Mouse (Mus musculus) megakaryocyte, embryonic 14.5 days (primary cell): ENCODE measurements at regions not wholly inside any gene's neighbourhood (a gene's known extent, or its start where the extent isn't known, plus 50 kb on each side); places are given as distances from the start of the nearest gene placed in this dataset.

Experiments used
- H3K27me3 ChIP-seq: replicated peaks from 2 replicates; pipeline ENCODE3; 2012; ENCODE audit warnings: inconsistent platforms
- H3K36me3 ChIP-seq: replicated peaks from 2 replicates; pipeline ENCODE3; 2012; ENCODE audit warnings: low read length, inconsistent platforms, mixed read lengths
- H3K4me1 ChIP-seq: 2 replicates; pipeline ENCODE4 v1.6.1; 2012; ENCODE audit warnings: inconsistent platforms
- H3K4me3 ChIP-seq: replicated peaks from 2 replicates; pipeline ENCODE3; 2012; ENCODE audit warnings: moderate library complexity, mild to moderate bottlenecking, inconsistent platforms
- H3K9me3 ChIP-seq: 2 replicates; pipeline ENCODE4 v1.6.1; 2012; ENCODE audit warnings: inconsistent platforms
- FLI1 ChIP-seq: IDR thresholded peaks from 2 replicates; pipeline ENCODE4 v1.6.1; 2012; ENCODE audit warnings: low read length, inconsistent platforms, mixed read lengths
- GATA1 ChIP-seq: IDR thresholded peaks from 3 replicates; pipeline ENCODE4 v1.6.1; 2012; ENCODE audit warnings: mixed read lengths, low read length, inconsistent platforms, borderline replicate concordance

GRCm38 (mm10) chr1:92292681-92293380 is 97.3 kb upstream of the Hdac4 start:
- Histone ChIP-seq H3K27me3 (peaks cover 22% of the 10 kb centered on the region), H3K4me1 (no peaks in the 10 kb centered on the region), H3K4me3 (no peak overlapping the region), H3K9me3 (peaks cover 23% of the 10 kb centered on the region), H3K36me3 (no peaks in the 10 kb centered on the region)
- TF ChIP-seq GATA1, result no peak
- no peak for TF ChIP-seq FLI1

GRCm38 (mm10) chr1:92286966-92287342 is 91.5 kb upstream of the Hdac4 start:
- H3K4me3 ChIP-seq, result no peak overlapping the region
- H3K27me3 ChIP-seq, result peaks cover 20% of the 10 kb centered on the region
- no peaks in the 10 kb centered on the region for H3K36me3 ChIP-seq
- peaks cover 26% of the 10 kb centered on the region for H3K9me3 ChIP-seq
- no peak for TF ChIP-seq GATA1
- H3K4me1 ChIP-seq, result no peaks in the 10 kb centered on the region

- H3K4me3 ChIP-seq, result no peak overlapping the region
- H3K36me3 ChIP-seq, result no peaks in the 10 kb centered on the region
- peaks cover 25% of the 10 kb centered on the region for H3K9me3 ChIP-seq
- H3K4me1 ChIP-seq, result no peaks in the 10 kb centered on the region
- TF ChIP-seq FLI1 (no peak), GATA1 (no peak)
- H3K27me3 ChIP-seq, result peaks cover 23% of the 10 kb centered on the region
Observed at GRCm38 (mm10) chr1:92286013-92286965, 90.8 kb upstream of the Hdac4 start.

GRCm38 (mm10) chr1:92284155-92284554 is 88.7 kb upstream of the Hdac4 start:
- no peaks in the 10 kb centered on the region for H3K4me1 ChIP-seq
- H3K36me3 ChIP-seq, result no peaks in the 10 kb centered on the region
- peaks cover 7% of the 10 kb centered on the region; the same call in 1 of the 2 replicates for H3K9me3 ChIP-seq
- H3K27me3 ChIP-seq, result peaks cover 25% of the 10 kb centered on the region
- H3K4me3 ChIP-seq, result no peak overlapping the region
- TF ChIP-seq FLI1 (no peak), GATA1 (no peak)

GRCm38 (mm10) chr1:92277199-92277747 is 81.8 kb upstream of the Hdac4 start:
- H3K9me3 ChIP-seq, result peaks cover 4% of the 10 kb centered on the region; the same call in 1 of the 2 replicates
- peaks cover 56% of the 10 kb centered on the region for H3K27me3 ChIP-seq
- TF ChIP-seq FLI1 (no peak), GATA1 (no peak)

GRCm38 (mm10) chr1:92275388-92275787 is 79.9 kb upstream of the Hdac4 start:
- Histone ChIP-seq H3K9me3 (peaks cover 8% of the 10 kb centered on the region; the same call in 1 of the 2 replicates), H3K4me1 (no peaks in the 10 kb centered on the region), H3K27me3 (peaks cover 60% of the 10 kb centered on the region), H3K36me3 (no peaks in the 10 kb centered on the region), H3K4me3 (no peak overlapping the region)
- no peak for TF ChIP-seq GATA1
- no peak for TF ChIP-seq FLI1

More at GRCm38 (mm10) chr1:92277199-92277747, 81.8 kb upstream of the Hdac4 start:
- no peak overlapping the region for H3K4me3 ChIP-seq
- H3K4me1 ChIP-seq, result no peaks in the 10 kb centered on the region
- no peaks in the 10 kb centered on the region for H3K36me3 ChIP-seq

GRCm38 (mm10) chr1:92273760-92274159 is 78.3 kb upstream of the Hdac4 start:
- Histone ChIP-seq H3K27me3 (peaks cover 66% of the 10 kb centered on the region), H3K9me3 (peaks cover 8% of the 10 kb centered on the region; the same call in 1 of the 2 replicates), H3K36me3 (no peaks in the 10 kb centered on the region), H3K4me1 (no peaks in the 10 kb centered on the region), H3K4me3 (no peak overlapping the region)
- TF ChIP-seq FLI1 (no peak), GATA1 (no peak)

GRCm38 (mm10) chr1:92271676-92272291 is 76.3 kb upstream of the Hdac4 start:
- peaks cover 8% of the 10 kb centered on the region; the same call in 1 of the 2 replicates for H3K9me3 ChIP-seq
- H3K4me3 ChIP-seq, result no peak overlapping the region
- H3K4me1 ChIP-seq, result no peaks in the 10 kb centered on the region
- peaks cover 66% of the 10 kb centered on the region for H3K27me3 ChIP-seq
- TF ChIP-seq GATA1, result no peak
- TF ChIP-seq FLI1, result no peak
- no peaks in the 10 kb centered on the region for H3K36me3 ChIP-seq

GRCm38 (mm10) chr1:92270486-92271058 is 75.1 kb upstream of the Hdac4 start:
- Histone ChIP-seq H3K27me3 (peaks cover 60% of the 10 kb centered on the region), H3K9me3 (peaks cover 12% of the 10 kb centered on the region; the same call in 1 of the 2 replicates), H3K4me3 (no peak overlapping the region), H3K4me1 (no peaks in the 10 kb centered on the region), H3K36me3 (no peaks in the 10 kb centered on the region)
- TF ChIP-seq FLI1 (no peak), GATA1 (no peak)
